Mouse (Mus musculus): ENCODE data around the gene Pik3c2a. TPM values are rescaled to one million over a fixed set of nuclear protein-coding genes. Genes with fewer than 3 reads are reported as not detected.

Gene Pik3c2a
- total RNA-seq (2012; rRNA removed) = 22.9 and 36.4 TPM in 2 replicates

DNA sequence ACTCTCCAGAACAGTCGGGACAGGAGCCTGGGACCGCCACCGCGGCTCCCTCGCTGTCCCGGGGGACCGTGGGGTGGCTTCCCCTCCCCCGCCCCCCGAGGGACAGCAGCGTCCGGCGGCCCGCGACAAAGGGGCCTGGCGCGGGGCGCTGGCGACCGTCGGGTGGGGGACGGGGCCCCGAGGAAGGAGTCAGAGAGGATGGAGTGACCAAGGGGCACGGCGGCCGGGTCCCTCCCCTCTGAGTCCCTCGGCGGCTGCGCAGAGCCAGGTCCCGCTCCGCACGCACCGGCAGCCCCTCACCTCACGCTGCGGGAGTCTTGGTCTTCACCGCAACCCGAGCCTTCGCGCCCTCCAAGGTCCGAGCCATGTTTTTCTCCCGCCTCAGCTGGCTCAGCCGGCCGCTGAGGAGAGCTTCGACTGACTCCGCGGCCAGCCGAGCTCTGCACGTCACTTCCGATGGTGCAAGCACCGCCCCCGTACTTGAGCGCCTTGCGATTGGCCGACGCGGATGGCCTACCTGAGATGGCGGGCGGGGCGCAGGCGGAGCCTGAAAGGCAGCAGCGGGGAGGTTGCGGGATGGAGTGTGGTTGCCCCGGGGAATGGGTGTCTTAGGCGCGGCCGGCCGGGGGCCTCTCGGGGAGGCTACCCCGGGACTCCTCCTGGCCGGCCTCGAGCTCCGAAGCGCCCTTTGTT lies at the start of gene Pik3c2a:
Gene Pik3c2a (minus strand): TSS at position 446 of the 693 bp plus-strand sequence.
- peak within 1 kb of the TSS; percentile 72 to 77 for H3K4me3 ChIP-seq (ENCODE audit: insufficient read depth in 1 of 2, low read depth in 1 of 2, low read length in 2 of 2, poor library complexity in 1 of 2, severe bottlenecking in 1 of 2)
- no peak within 1 kb of the TSS for H3K27ac ChIP-seq (ENCODE audit: insufficient read depth, low read depth, low read length, poor library complexity, severe bottlenecking)
- 0 out of 4 replicates have a peak, but pooled peaks cover 0 to 1% of the 10 kb centered on the region in 2 experiments for H3K4me1 ChIP-seq (ENCODE audit: control insufficient read depth in 2 of 2, insufficient read depth in 2 of 2, low read length in 2 of 2, poor library complexity in 1 of 2)
- TF ChIP-seq MAFK (IDR thresholded peaks at IDR 0.05; ENCODE audit: insufficient read depth, low read depth, low read length) (no peak), ZNF384 (IDR thresholded peaks at IDR 0.05; ENCODE audit: low read depth, low read length) (no peak), HCFC1 (IDR thresholded peaks at IDR 0.05; ENCODE audit: borderline replicate concordance, insufficient read depth, low read length) (no peak), CHD2 (IDR thresholded peaks at IDR 0.05; ENCODE audit: low read depth, low read length) (no peak), ZC3H11A (IDR thresholded peaks at IDR 0.05; ENCODE audit: borderline replicate concordance, low read depth, low read length) (no peak)
- no peaks in the 10 kb centered on the region for H3K9me3 ChIP-seq (ENCODE audit: control insufficient read depth, insufficient read depth, low read depth, low read length)
- DNase-seq (ENCODE audit: low read depth, low spot score) = peak; percentile 89
- peak within 1 kb of the TSS; percentile 78 for H3K9ac ChIP-seq (ENCODE audit: insufficient read depth, low read depth, low read length, poor library complexity, severe bottlenecking)
- in situ Hi-C loops (cut with MboI; ENCODE audit: low sequenced_read_pairs in 2 of 2, unreplicated experiment in 2 of 2) = no loop called here
- H3K36me3 ChIP-seq (ENCODE audit: control insufficient read depth, insufficient read depth, low read length, poor library complexity, severe bottlenecking) = no peaks in the 10 kb centered on the region

DNA sequence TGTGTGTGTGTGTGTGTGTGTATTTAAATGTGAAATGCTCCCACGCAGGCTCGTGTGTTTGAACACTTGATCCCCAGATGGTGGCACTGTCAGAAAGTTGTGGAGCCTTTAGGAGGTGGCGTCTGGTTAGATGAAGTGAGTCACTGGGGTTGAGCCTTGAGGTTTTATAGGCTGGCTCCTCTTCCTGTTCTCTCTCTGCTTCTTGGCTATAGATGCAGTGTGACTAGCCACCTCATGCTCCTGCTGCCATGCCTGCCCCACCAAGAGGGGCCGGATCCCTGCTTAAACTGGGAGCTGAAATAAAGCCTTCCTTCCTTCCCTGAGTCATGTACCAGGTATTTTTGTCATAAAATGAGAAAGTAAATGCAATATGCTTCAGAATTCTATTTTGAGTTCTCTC lies 47.9 kb upstream of the Pik3c2a start:
- TF ChIP-seq CHD2 (IDR thresholded peaks at IDR 0.05; ENCODE audit: low read depth, low read length) = no peak
- no peak for TF ChIP-seq MAFK (IDR thresholded peaks at IDR 0.05; ENCODE audit: insufficient read depth, low read depth, low read length)
- TF ChIP-seq ZC3H11A (IDR thresholded peaks at IDR 0.05; ENCODE audit: borderline replicate concordance, low read depth, low read length) = no peak
- TF ChIP-seq HCFC1 (IDR thresholded peaks at IDR 0.05; ENCODE audit: borderline replicate concordance, insufficient read depth, low read length) = no peak
- no peak for TF ChIP-seq ZNF384 (IDR thresholded peaks at IDR 0.05; ENCODE audit: low read depth, low read length)
- no peak overlapping the region for H3K4me3 ChIP-seq (ENCODE audit: insufficient read depth in 1 of 2, low read depth in 1 of 2, low read length in 2 of 2, poor library complexity in 1 of 2, severe bottlenecking in 1 of 2)

DNA sequence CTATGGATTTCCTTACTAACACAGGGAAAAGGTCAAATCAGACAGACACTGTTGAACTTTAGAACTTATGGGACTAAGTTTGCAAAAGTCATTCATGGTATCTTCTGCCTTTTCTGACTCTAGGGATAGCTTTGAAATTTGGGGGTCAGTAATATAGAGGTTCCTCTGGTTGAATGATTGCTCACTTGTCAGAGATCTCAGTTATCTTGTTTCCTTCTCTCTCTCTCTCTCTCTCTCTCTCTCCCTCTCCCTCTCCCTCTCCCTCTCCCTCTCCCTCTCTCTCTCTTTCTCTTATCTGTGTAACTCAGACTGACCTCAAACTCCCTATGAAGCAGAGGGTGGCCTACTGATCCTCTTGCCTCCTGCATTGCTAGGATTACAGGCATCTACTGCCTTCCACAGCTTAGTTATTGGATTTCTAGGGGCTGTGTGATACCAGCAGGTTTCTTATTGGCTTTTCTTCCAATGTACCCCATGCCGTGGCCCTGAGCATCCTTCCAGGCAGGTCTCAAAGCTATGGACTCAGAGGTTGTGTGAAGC lies 41.9 kb upstream of the Pik3c2a start:
- DNase-seq (ENCODE audit: low read depth, low spot score) = no peak
- H3K4me3 ChIP-seq (ENCODE audit: insufficient read depth in 1 of 2, low read depth in 1 of 2, low read length in 2 of 2, poor library complexity in 1 of 2, severe bottlenecking in 1 of 2) = no peak overlapping the region
- no peaks in the 10 kb centered on the region for H3K9me3 ChIP-seq (ENCODE audit: control insufficient read depth, insufficient read depth, low read depth, low read length)
- no peak overlapping the region for H3K9ac ChIP-seq (ENCODE audit: insufficient read depth, low read depth, low read length, poor library complexity, severe bottlenecking)
- in situ Hi-C loops (cut with MboI; ENCODE audit: low sequenced_read_pairs in 2 of 2, unreplicated experiment in 2 of 2) = no loop called here
- no peaks in the 10 kb centered on the region for H3K36me3 ChIP-seq (ENCODE audit: control insufficient read depth, insufficient read depth, low read length, poor library complexity, severe bottlenecking)
- no peak for TF ChIP-seq MAFK (IDR thresholded peaks at IDR 0.05; ENCODE audit: insufficient read depth, low read depth, low read length)
- no peak overlapping the region for H3K27ac ChIP-seq (ENCODE audit: insufficient read depth, low read depth, low read length, poor library complexity, severe bottlenecking)
- no peaks in the 10 kb centered on the region for H3K4me1 ChIP-seq (ENCODE audit: control insufficient read depth in 2 of 2, insufficient read depth in 2 of 2, low read length in 2 of 2, poor library complexity in 1 of 2)

More for the DNA sequence above, 47.9 kb upstream of the Pik3c2a start:
- H3K36me3 ChIP-seq (ENCODE audit: control insufficient read depth, insufficient read depth, low read length, poor library complexity, severe bottlenecking) = no peaks in the 10 kb centered on the region
- DNase-seq (ENCODE audit: low read depth, low spot score) = no peak
- in situ Hi-C loops (cut with MboI; ENCODE audit: low sequenced_read_pairs in 2 of 2, unreplicated experiment in 2 of 2) = no loop called here
- H3K9ac ChIP-seq (ENCODE audit: insufficient read depth, low read depth, low read length, poor library complexity, severe bottlenecking) = no peak overlapping the region
- no peaks in the 10 kb centered on the region for H3K9me3 ChIP-seq (ENCODE audit: control insufficient read depth, insufficient read depth, low read depth, low read length)
- H3K27ac ChIP-seq (ENCODE audit: insufficient read depth, low read depth, low read length, poor library complexity, severe bottlenecking) = no peak overlapping the region
- no peaks in the 10 kb centered on the region for H3K4me1 ChIP-seq (ENCODE audit: control insufficient read depth in 2 of 2, insufficient read depth in 2 of 2, low read length in 2 of 2, poor library complexity in 1 of 2)

DNA sequence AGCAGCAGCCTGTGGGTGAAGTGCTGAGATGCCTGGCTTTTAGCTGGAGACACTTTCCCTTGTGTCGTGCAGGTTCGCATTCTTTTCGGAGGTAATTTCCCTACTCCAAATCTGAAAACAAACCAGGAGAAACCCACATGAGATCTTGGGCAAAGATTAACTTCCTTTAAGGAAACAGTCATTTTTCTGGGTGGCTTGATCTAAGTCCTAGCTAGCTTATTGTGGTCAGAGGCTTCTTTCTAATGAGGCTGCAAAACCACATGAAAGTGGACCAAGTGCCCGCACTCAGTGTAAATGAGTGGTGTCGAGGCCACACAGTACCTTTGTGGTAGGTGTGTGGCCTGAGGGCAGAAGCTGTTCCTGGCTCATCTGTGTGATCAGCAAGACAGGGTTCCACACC lies 41.0 kb upstream of the Pik3c2a start:
- no peaks in the 10 kb centered on the region for H3K36me3 ChIP-seq (ENCODE audit: control insufficient read depth, insufficient read depth, low read length, poor library complexity, severe bottlenecking)
- no peaks in the 10 kb centered on the region for H3K9me3 ChIP-seq (ENCODE audit: control insufficient read depth, insufficient read depth, low read depth, low read length)
- no peak for TF ChIP-seq ZNF384 (IDR thresholded peaks at IDR 0.05; ENCODE audit: low read depth, low read length)
- no peak for TF ChIP-seq CHD2 (IDR thresholded peaks at IDR 0.05; ENCODE audit: low read depth, low read length)
- TF ChIP-seq HCFC1 (IDR thresholded peaks at IDR 0.05; ENCODE audit: borderline replicate concordance, insufficient read depth, low read length) = no peak
- TF ChIP-seq MAFK (IDR thresholded peaks at IDR 0.05; ENCODE audit: insufficient read depth, low read depth, low read length) = no peak
- TF ChIP-seq ZC3H11A (IDR thresholded peaks at IDR 0.05; ENCODE audit: borderline replicate concordance, low read depth, low read length) = no peak
- in situ Hi-C loops (cut with MboI; ENCODE audit: low sequenced_read_pairs in 2 of 2, unreplicated experiment in 2 of 2) = no loop called here
- DNase-seq (ENCODE audit: low read depth, low spot score) = no peak
- H3K4me3 ChIP-seq (ENCODE audit: insufficient read depth in 1 of 2, low read depth in 1 of 2, low read length in 2 of 2, poor library complexity in 1 of 2, severe bottlenecking in 1 of 2) = no peak overlapping the region
- H3K27ac ChIP-seq (ENCODE audit: insufficient read depth, low read depth, low read length, poor library complexity, severe bottlenecking) = no peak overlapping the region
- no peak overlapping the region for H3K9ac ChIP-seq (ENCODE audit: insufficient read depth, low read depth, low read length, poor library complexity, severe bottlenecking)
- H3K4me1 ChIP-seq (ENCODE audit: control insufficient read depth in 2 of 2, insufficient read depth in 2 of 2, low read length in 2 of 2, poor library complexity in 1 of 2) = no peaks in the 10 kb centered on the region
